Mouse (Mus musculus): ENCODE data around the gene Olfr1141.

The Olfr1141 gene

DNA sequence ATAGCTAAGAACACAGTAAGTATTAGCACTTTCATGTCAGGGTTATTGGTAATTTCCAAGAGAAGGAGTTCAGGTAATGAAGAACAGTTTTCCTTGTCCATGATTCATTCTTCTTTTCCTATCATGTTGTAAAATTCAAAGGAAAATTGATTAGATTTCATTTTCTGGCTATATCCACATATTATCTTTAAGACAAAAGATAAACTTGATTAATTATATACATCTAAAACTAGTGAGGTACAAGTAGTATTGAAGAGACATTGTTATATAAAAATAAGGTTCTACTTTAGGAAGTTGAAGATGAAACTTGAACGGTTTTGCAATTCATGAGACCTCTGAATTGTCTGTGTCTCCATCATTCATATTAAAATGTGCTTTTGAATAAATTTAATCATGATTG lies at the start of gene Olfr1141:
Olfr1141 (minus strand) TSS at position 101 of the 400 bp plus-strand sequence.
- DNase-seq (ENCODE audit: low spot score): no peak

DNA sequence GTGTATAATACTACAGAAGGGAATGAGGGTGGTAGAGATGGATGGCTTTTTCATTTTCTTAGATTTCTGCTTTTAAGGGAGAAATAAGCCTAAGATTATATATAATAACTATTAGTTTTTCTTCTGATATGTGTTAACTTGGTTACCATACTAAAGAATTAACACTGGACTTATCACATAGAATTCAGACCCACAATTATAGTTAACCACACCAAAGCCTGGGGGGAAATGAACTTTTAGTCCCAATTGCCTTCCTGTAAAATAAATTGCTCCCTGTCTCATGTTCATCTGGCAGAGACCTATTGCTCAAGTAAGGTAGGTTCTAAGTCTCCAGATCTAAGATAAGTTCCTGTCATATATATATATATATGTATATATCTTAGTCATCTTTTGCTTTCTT lies 46.5 kb upstream of the Olfr1141 start, which contains the start of gene Olfr1143:
Olfr1143 (plus strand) TSS at position 301 of the 400 bp plus-strand sequence.
- no peak for DNase-seq (ENCODE audit: low spot score)

DNA sequence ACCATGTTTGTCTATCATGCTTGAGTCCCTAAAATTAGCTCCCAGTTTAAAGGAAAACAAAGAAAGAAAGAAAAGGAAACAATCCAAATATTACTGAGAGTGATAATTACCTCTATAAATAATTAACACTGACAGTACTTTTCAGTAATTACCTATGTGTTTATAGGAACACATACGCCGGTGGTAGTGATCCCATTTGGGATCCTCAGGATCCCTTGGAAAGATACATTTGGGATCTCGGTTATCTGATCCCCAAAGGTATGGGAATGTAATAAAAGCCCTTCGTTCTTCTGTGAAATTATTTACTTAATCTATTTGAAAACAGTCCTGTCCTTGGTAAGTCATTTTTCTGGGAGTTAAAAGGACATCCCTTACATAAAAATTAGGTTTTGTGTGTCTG lies 25.4 kb upstream of the Olfr1141 start, which contains the start of gene Olfr152:
Olfr152 (plus strand) TSS at position 301 of the 400 bp plus-strand sequence.
- DNase-seq (ENCODE audit: low spot score): no peak

DNA sequence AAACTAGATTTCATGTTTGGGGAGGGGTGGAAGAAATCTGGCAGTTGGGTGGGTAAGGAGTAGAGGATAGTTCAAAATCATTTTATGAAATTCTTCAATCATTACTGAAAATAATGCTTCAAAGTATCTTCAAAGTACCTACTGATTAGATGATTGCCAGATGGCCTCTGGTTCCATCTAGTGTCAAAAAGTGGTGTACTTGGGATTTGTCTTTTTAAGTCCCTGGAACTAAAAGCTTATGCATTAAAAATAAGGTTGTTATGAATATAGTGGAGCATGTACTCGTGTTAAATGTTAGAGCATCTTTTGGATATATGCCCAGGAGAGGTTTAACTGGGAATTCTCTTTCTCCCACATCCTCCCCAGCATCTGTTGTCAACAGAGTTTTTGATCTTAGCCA lies 22.4 kb upstream of the Olfr1141 start:
- peak; percentile 0 for DNase-seq (ENCODE audit: low spot score)

DNA sequence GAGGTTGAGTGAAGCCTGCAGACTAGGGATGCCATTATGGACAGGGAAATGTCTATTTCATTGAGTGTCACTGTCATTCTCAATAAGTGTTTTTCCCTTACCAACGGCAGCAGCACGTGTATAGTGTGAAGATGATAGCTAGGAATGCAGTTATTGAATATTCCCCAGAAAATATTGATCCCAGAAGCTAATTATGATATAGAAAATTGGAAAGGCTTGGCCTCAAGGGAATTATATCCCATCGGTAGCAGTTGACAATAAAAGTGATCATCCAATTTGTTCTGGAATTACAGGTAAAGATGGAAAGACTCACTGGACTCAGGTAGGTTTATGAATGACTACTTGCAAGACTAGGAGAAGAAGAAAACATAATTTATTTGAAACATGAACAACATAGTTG lies 10.3 kb downstream of the Olfr1141 start, which contains the start of gene Olfr1140:
Olfr1140 (plus strand) TSS at position 301 of the 400 bp plus-strand sequence.
- DNase-seq (ENCODE audit: low spot score): no peak

DNA sequence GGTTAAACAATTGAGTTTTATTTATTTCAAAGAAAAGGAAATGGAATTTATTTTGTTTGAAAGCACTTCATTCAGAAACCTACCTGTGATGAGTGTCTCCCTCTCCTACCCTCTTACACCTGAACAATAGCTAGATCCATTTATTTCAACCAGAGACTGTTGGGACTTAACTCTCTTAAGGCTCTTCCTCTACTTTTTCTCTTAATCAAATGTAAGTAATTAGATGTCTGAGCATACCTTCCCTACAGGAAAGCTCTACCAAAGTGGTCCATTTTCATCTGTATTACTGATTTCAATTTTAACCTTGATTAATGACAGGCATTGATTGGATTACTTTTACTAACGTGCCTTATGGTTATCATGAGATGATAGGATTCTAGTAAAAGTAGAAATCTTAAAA lies 13.9 kb downstream of the Olfr1141 start, which contains the start of gene Olfr1138:
Olfr1138 (minus strand) TSS at position 101 of the 400 bp plus-strand sequence.
- DNase-seq (ENCODE audit: low spot score): no peak

DNA sequence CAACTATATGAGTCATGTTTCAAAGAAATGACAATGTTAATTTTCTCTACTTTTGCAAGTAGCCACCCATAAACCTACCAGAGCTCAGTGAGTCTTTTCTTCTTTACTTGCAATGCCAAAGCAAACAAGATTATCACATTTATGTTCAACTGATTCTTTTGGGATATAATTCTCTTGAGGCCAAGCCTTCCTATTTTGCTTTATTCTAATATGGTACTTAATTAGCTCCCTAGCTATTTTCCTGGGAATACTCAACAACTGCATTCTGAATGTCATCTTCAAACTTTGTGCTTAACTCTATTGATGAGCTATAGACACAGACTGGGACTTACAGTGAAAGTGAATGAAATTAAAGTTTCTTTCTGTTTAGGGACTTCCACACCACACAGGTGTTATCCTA lies 40.7 kb downstream of the Olfr1141 start, which contains the start of gene Olfr1137:
Olfr1137 (minus strand) TSS at position 101 of the 400 bp plus-strand sequence.
- DNase-seq (ENCODE audit: low spot score): no peak
